Mouse (Mus musculus): ENCODE results near the gene Opn1sw. TPM values are rescaled to one million over a fixed set of nuclear protein-coding genes. Genes with fewer than 3 reads are reported as not detected.

The Opn1sw gene
- total RNA-seq, 1 experiment, result 0.13 TPM

DNA sequence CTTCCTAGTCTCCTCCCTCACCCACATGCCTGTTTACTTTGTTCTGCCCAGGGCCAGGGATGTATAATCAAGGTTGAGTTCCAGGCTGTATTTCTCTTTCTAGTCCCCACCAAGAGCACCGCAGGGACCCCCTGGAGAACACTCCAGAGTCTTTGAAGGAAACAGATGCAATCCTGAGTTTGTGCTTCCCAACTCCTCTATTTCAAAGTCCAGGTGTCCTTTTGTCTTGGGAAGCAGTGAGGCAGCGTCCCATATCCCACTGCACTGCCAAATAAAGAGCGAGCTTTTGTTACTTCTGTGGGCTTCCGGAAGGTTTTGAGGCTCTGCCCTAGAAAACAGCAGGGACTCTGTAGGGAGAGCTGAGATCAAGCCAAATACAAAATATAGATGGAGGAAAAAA is 11.6 kb upstream of the Opn1sw start:
- DNase-seq (ENCODE audit: low read depth, low spot score), result peak; percentile 40
- Histone ChIP-seq H3K9me3 (ENCODE audit: control insufficient read depth, insufficient read depth, low read depth, low read length) (no peaks in the 10 kb centered on the region), H3K27ac (ENCODE audit: insufficient read depth, low read depth, low read length, poor library complexity, severe bottlenecking) (peak overlapping the region; percentile 63; the same call in 1 of the 2 replicates), H3K9ac (ENCODE audit: insufficient read depth, low read depth, low read length, poor library complexity, severe bottlenecking) (no peak overlapping the region), H3K4me1 (ENCODE audit: control insufficient read depth in 2 of 2, insufficient read depth in 2 of 2, low read length in 2 of 2, poor library complexity in 1 of 2) (peaks cover 13 to 16% of the 10 kb centered on the region in 2 experiments), H3K36me3 (ENCODE audit: control insufficient read depth, insufficient read depth, low read length, poor library complexity, severe bottlenecking) (peaks cover 4% of the 10 kb centered on the region; the same call in 1 of the 2 replicates), H3K4me3 (ENCODE audit: insufficient read depth in 1 of 2, low read depth in 1 of 2, low read length in 2 of 2, poor library complexity in 1 of 2, severe bottlenecking in 1 of 2) (no peak overlapping the region)
- in situ Hi-C loops (cut with MboI; ENCODE audit: low sequenced_read_pairs in 2 of 2, unreplicated experiment in 2 of 2), result no loop called here
- TF ChIP-seq ZC3H11A (IDR thresholded peaks at IDR 0.05; ENCODE audit: borderline replicate concordance, low read depth, low read length) (no peak), ZNF384 (IDR thresholded peaks at IDR 0.05; ENCODE audit: low read depth, low read length) (no peak), CHD2 (IDR thresholded peaks at IDR 0.05; ENCODE audit: low read depth, low read length) (no peak), HCFC1 (IDR thresholded peaks at IDR 0.05; ENCODE audit: borderline replicate concordance, insufficient read depth, low read length) (no peak), MAFK (IDR thresholded peaks at IDR 0.05; ENCODE audit: insufficient read depth, low read depth, low read length) (no peak)

DNA sequence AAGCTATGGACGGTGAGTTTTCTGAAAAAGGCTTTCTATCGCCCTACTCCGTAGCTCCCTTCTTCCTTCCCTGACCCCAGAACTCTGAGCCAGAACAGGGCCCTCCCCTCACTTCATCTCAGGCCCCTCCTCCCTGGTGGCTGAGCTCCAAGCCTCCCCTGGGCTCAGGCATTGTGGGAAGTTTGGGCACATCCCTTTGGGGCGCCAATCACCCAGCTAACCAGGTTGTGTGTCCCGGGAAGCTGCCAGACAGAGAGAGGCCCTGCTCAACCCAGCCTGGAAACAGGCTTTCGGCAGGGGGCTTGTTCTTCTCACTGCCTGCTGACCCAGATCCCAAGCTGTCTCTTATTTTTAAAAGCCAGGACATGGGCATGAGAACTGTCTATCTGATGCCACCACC is 9.3 kb upstream of the Opn1sw start:
- Histone ChIP-seq H3K4me1 (ENCODE audit: control insufficient read depth in 2 of 2, insufficient read depth in 2 of 2, low read length in 2 of 2, poor library complexity in 1 of 2) (peaks cover 13% of the 10 kb centered on the region in 2 experiments), H3K4me3 (ENCODE audit: insufficient read depth in 1 of 2, low read depth in 1 of 2, low read length in 2 of 2, poor library complexity in 1 of 2, severe bottlenecking in 1 of 2) (peak overlapping the region; percentile 87 to 91), H3K9ac (ENCODE audit: insufficient read depth, low read depth, low read length, poor library complexity, severe bottlenecking) (peak overlapping the region; percentile 63; the same call in 1 of the 2 replicates), H3K9me3 (ENCODE audit: control insufficient read depth, insufficient read depth, low read depth, low read length) (no peaks in the 10 kb centered on the region), H3K27ac (ENCODE audit: insufficient read depth, low read depth, low read length, poor library complexity, severe bottlenecking) (no peak overlapping the region), H3K36me3 (ENCODE audit: control insufficient read depth, insufficient read depth, low read length, poor library complexity, severe bottlenecking) (peaks cover 4% of the 10 kb centered on the region; the same call in 1 of the 2 replicates)
- TF ChIP-seq CHD2 (IDR thresholded peaks at IDR 0.05; ENCODE audit: low read depth, low read length) (no peak), MAFK (IDR thresholded peaks at IDR 0.05; ENCODE audit: insufficient read depth, low read depth, low read length) (no peak), ZNF384 (IDR thresholded peaks at IDR 0.05; ENCODE audit: low read depth, low read length) (no peak), ZC3H11A (IDR thresholded peaks at IDR 0.05; ENCODE audit: borderline replicate concordance, low read depth, low read length) (no peak), HCFC1 (IDR thresholded peaks at IDR 0.05; ENCODE audit: borderline replicate concordance, insufficient read depth, low read length) (no peak)
- no peak for DNase-seq (ENCODE audit: low read depth, low spot score)
- in situ Hi-C loops (cut with MboI; ENCODE audit: low sequenced_read_pairs in 2 of 2, unreplicated experiment in 2 of 2), result no loop called here

DNA sequence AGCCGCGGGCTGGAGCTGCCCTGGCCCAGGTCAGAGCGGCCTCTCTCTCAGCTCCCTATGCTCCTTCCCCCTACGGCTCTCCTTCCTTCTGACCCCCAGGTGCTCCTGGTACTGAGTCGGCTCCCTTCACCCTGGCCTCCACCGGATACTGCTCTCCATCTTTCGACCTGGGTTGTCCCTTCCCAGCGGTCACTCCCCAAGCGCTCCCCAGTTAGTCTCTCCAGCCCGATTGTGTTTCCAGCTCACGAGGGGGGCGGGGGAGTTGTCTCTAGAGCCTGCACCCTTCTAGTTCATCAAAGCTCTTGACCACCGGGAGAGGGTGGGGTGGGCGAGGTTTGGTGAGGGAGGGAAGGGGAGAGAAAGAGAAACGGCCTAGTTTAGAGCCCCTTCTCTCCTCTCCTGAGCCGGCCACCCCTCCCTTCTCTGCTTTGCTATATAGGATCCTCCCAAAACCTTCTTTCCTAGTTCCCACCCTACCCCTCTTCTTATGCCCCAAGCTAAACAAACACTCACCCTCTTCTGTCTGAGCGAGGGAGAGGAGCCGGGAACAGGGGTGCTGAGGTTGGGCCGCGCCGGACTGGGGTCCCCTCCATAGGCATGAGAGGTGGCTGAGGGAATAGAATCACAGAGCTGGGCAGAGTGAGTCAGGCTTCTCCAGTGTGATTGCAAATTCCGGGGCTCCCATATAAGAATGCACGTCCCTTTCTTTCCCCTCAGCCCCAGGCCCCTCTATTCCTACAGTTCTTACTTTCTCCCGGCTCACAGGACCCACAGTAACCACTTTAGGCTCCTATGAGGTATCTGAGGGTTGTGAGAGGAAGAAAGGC is 8.7 kb upstream of the Opn1sw start:
- TF ChIP-seq HCFC1 (IDR thresholded peaks at IDR 0.05; ENCODE audit: borderline replicate concordance, insufficient read depth, low read length) (0 out of 2 replicates have a peak, but pooled peaks have one; percentile 4), ZC3H11A (IDR thresholded peaks at IDR 0.05; ENCODE audit: borderline replicate concordance, low read depth, low read length) (no peak)
- Histone ChIP-seq H3K4me1 (ENCODE audit: control insufficient read depth in 2 of 2, insufficient read depth in 2 of 2, low read length in 2 of 2, poor library complexity in 1 of 2) (peaks cover 7 to 11% of the 10 kb centered on the region in 2 experiments; a peak in 3 of 4 replicates), H3K9ac (ENCODE audit: insufficient read depth, low read depth, low read length, poor library complexity, severe bottlenecking) (peak overlapping the region; percentile 63), H3K9me3 (ENCODE audit: control insufficient read depth, insufficient read depth, low read depth, low read length) (no peaks in the 10 kb centered on the region), H3K27ac (ENCODE audit: insufficient read depth, low read depth, low read length, poor library complexity, severe bottlenecking) (no peak overlapping the region), H3K36me3 (ENCODE audit: control insufficient read depth, insufficient read depth, low read length, poor library complexity, severe bottlenecking) (peaks cover 4% of the 10 kb centered on the region; the same call in 1 of the 2 replicates), H3K4me3 (ENCODE audit: insufficient read depth in 1 of 2, low read depth in 1 of 2, low read length in 2 of 2, poor library complexity in 1 of 2, severe bottlenecking in 1 of 2) (peak overlapping the region; percentile 87 to 91)
- in situ Hi-C loops (cut with MboI; ENCODE audit: low sequenced_read_pairs in 2 of 2, unreplicated experiment in 2 of 2), result no loop called here
- no peak for DNase-seq (ENCODE audit: low read depth, low spot score)

DNA sequence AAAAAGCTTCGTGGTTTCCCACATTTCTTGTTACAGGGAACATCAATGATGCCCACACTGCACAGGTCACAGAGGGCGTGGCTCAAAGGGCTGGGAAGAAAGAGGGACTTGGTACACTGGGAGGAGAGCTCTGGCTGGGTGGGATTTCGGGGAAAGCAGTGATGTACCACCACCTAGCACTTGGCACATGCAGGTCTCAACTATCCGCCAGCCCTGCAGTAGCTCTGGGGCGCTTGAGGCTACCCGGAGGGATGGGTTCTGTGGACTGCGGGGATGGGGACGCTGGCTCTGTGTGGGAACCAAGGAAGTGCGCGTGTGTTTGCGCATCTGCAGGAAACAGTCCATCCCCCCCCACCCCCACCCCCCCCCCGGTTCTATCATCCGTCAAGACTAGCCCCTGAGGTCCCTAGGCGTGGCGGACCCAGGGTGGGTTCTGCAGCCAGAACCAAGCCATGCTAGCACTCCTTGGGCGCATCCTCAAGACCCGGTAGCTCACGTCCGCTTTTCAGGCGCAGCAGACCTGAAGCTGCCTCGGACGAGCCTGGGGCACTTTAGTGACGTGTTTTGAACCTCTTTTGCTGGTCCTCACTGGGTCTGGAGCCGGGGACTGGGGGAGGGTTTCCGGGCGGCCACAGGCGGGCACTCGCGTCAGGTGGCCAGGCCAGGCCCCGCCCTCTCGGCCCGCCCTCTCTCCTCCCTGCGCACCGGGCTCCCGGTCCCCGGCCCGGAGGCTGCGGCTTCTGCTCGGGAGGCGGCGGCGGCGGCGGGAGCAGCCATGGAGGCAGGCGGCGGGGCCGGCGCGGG is 7.8 kb upstream of the Opn1sw start, which contains the start of gene Ccdc136:
Gene Ccdc136, plus strand, starts transcription at position 400 of the 804 bp plus-strand sequence.
- in situ Hi-C loops (cut with MboI; ENCODE audit: low sequenced_read_pairs in 2 of 2, unreplicated experiment in 2 of 2), result no loop called here
- Histone ChIP-seq H3K27ac (ENCODE audit: insufficient read depth, low read depth, low read length, poor library complexity, severe bottlenecking) (no peak within 1 kb of the TSS), H3K9me3 (ENCODE audit: control insufficient read depth, insufficient read depth, low read depth, low read length) (no peaks in the 10 kb centered on the region), H3K36me3 (ENCODE audit: control insufficient read depth, insufficient read depth, low read length, poor library complexity, severe bottlenecking) (peaks cover 4% of the 10 kb centered on the region; the same call in 1 of the 2 replicates), H3K9ac (ENCODE audit: insufficient read depth, low read depth, low read length, poor library complexity, severe bottlenecking) (peak within 1 kb of the TSS; percentile 63), H3K4me1 (ENCODE audit: control insufficient read depth in 2 of 2, insufficient read depth in 2 of 2, low read length in 2 of 2, poor library complexity in 1 of 2) (peaks cover 7 to 11% of the 10 kb centered on the region in 2 experiments; a peak in 3 of 4 replicates), H3K4me3 (ENCODE audit: insufficient read depth in 1 of 2, low read depth in 1 of 2, low read length in 2 of 2, poor library complexity in 1 of 2, severe bottlenecking in 1 of 2) (peak within 1 kb of the TSS; percentile 87 to 91)
- DNase-seq (ENCODE audit: low read depth, low spot score), result no peak
- TF ChIP-seq CHD2 (IDR thresholded peaks at IDR 0.05; ENCODE audit: low read depth, low read length), result no peak
- TF ChIP-seq ZC3H11A (IDR thresholded peaks at IDR 0.05; ENCODE audit: borderline replicate concordance, low read depth, low read length), result no peak
- TF ChIP-seq HCFC1 (IDR thresholded peaks at IDR 0.05; ENCODE audit: borderline replicate concordance, insufficient read depth, low read length), result no peak; the same call in 1 of the 2 replicates

Data from ES-E14 (cell line).